Mouse (Mus musculus): ENCODE data around the gene Gm5136. TPM values are rescaled to one million over a fixed set of nuclear protein-coding genes. Genes with fewer than 3 reads are reported as not detected.

Gene Gm5136
- polyA plus RNA-seq (2015; fragmentation: Nextera tagmentation; extraction: Ambion mirVana) = not detected in 2 replicates

DNA sequence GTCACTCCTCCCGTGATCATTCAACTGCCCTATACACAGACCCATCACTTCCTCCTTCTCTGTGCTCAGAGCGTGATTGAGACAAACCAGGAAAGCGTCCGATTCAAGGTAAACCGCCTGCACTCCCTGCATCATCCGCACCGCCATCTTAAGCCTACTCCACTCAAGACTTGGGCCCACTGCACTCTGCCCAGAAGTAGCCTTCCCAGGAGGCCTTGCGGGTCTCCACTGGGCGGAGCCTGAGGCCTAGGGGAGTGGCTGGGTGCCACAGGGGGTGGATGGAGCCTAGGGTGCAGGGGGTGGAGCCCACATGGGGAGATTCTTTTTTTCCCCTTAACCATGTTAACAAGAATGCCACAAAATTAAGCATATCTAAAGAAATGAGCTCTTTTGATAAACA, at the start of gene Gm5136:
Gm5136 (minus strand) TSS at position 215 of the 400 bp plus-strand sequence.
- no peak for DNase-seq (ENCODE audit: low spot score)

DNA sequence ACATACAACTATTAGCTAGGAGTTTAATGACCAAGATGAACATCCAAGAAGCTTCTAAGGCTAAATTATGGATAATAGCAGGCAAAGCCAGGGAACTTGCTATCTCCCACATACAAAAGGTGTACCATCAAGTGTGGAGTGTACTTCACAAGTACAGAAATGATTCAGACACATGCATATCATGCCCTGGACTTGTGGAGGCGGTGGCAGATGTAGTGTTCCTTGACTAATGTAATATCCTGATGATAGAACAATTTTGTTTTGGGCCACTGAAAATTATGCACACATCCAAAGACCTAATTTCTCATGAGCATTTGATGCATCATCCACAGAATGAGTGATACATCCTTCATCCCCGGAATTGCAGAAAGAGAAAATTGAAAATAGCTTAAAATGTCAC, 43.8 kb upstream of the Gm5136 start:
- DNase-seq (ENCODE audit: low spot score) = no peak

DNA sequence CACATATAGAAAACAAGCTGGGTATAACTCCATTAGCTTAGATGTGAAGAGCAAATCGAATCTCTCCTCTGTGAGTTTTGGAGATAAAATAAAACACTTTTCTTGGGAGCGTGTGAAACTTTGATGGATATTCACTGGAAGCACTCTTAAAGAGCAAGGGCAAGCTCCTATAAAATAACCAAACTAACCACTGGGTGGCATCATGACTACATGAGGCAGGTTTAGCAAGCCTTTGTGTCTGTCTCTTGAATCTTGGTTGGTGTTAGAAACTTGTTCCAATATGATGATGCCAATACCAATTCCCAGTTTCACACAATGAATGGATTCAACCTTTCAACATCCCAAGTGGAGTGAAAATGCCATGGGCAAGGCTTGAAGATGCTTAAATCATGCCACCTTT, 34.0 kb upstream of the Gm5136 start:
- DNase-seq (ENCODE audit: low spot score) = no peak

DNA sequence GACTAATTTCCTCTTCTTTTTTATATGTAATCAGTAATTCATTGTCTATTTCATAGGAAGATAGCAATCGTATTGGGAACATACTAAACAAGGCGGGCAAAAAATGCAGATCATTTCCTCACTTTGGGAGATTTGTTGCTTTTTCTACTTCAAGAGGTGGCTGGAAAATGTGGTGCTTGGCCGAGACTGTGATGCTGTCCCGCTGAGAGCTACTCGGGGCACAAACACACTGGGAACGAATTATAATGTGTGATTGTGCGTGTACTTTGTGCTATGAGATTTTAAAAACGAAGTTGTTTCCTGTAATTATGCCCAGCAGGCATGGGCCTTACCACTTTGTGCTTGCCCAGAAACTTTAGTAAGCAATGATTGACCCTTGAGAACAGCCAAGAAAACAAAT, 29.0 kb upstream of the Gm5136 start:
- DNase-seq (ENCODE audit: low spot score) = no peak

DNA sequence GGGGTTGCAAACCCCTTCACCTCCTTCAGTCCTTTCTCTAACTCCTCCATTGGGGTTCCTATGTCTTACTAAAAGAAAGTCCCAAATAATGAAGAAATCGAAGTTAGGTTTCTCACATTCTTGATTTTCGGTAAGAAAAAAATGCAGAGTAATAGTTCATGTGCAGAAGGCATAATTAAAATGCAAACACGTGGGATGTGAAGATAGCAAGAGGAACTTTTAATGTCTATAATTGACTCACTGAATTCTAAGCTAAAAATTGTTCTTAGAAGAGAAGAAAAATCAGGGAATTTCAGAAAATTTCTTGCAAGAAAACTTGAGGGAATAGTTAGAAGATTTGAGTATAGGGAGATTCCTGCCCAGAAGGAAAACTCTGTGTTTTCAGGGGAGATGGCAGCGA, 26.4 kb upstream of the Gm5136 start:
- DNase-seq (ENCODE audit: low spot score) = no peak

DNA sequence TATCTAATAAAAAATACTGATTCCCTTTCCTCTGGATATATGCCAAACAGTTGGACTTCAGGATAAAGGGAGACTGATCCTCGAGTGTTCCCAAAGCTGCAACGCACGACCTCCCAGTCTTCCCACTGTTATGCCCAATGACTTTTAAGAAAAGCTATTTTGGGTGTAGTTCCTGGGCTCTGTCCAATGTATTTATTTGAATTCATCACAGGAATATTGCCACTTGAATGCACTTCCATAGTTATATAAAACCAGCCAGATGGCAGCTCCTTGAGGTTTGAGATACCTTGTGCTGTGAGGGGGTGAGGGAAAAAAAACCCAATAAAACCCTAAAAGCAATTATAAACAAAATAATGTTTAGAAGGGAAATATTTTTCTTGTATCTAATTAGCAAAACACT, 24.9 kb upstream of the Gm5136 start:
- DNase-seq (ENCODE audit: low spot score) = no peak

DNA sequence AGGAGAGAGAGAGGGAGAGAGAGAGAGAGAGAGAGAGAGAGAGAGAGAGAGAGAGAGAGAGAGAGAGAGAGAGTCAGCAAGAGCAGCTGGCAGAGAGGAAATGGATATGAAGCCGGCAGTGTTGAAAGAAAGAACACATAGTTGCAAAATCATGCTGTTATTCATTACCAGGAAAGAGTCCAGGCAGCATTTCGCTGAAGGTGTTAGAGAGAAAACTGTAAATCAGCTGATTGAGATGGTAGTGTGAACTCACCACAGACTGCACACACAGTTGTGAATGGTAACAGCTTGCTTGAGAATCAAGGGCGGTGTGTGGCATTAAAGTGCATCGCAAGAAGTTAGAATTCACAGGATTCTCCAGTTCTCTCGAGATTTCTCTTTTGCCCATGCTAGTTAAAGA, 10.6 kb upstream of the Gm5136 start:
- DNase-seq (ENCODE audit: low spot score) = no peak

DNA sequence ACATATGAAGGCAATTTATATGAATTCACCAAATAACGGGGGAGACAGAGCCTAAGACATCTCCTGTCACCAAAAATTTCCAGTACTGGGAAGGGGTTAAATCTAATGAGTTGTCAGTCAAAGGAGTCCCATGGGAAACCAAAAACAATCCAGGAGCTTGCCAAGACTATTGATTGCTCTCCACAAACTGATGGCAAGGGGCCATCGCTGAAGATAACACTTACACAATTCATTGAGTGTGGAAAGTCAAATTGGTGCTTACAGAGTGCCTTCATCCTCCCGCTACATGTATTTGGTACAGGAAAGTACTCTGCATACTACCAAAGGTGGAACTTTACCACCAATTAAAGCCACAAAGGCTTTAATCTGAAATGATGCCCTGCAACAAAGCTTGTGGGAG, 5.7 kb upstream of the Gm5136 start:
- DNase-seq (ENCODE audit: low spot score) = no peak

DNA sequence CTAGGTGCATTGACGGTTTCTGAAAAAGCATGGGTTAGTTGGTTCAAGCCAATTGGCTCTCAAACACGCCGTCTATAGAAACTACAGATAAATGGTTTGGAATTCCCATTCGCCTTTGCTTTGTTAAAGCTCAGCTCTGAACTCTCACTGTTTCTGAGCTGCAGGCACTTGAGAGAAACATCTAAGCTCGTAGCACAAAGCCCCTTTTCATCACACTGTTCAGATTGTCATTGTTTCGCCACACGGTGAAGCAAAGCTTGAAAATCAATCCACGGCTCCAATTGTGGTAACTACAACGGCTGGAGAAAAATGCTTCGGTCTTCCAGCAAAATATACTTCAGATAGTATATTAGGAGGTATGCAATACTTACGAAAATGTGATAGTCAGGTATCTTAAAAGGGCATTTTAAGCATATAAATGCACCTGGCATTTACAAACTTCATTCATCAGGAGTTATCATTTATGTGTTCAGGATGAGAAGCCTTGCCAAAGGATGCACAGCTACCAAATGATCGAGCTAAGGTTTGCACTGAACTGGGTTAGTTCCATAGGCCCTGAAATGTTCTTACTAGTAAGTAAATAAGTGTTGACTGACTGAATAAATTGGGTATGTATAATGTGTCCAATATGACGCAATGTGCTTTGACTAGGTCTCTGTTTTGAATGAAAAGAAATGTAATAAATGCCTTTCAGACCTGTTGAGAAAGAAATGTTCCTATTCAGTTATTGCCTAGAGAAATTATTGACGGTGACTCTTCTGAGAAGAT, 1.6 kb upstream of the Gm5136 start:
- no peak for DNase-seq (ENCODE audit: low spot score)

DNA sequence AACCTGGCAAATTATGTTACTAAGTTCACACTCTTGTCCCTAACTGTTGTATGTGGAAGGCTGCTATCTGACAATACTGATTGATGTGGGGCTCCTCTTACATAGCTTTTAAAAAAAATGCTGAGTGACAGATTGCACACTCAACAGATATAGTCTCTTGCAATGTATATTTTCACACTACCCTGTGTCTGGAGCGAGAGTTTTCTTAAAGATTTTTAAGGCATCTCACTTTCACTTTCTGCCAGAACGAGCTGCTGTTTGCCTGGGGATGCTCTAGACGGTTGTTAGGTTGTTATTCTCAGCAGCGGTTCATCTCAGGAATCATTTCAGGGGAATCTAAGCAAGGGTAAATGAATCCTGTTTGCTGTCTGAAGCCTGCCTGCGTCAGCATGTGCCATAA, 2.9 kb downstream of the Gm5136 start:
- DNase-seq (ENCODE audit: low spot score) = no peak

DNA sequence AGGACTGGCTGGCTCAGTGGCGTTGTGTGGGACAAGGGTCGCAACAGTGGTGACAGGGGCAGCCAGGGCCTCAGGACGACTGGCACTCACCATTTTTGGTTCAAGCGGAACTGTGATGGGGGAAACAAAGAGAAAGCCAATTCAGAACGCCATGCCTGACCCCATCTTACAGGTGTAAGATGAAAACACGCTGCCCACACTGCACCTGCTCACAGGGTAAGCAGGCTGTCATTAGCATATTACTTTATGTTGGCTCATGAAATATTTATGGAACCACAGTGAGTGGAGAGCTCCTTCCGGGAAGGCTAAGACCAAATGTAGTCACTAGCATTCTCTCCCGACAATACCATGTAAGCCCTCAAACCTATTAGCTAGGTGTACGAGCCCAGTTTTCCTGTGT, 9.0 kb downstream of the Gm5136 start:
- DNase-seq (ENCODE audit: low spot score) = no peak

DNA sequence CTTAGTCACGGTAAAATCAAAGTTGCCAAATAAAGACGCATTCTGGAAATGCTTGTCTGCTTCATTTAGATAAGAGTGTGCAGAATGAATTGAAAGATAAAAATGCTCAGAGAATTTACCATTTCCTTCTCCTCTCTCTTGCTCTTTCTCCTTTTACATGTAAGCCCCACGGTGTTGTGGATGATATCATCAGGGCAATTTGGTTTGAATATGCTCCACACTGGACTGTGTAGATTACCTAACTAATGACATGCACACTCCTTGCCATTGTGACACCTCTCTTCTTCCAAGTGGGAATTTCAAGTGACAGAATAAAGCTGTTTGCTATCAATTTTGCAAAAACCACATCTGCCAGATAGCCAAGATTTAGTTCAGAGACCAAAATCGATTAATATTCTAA, 13.3 kb downstream of the Gm5136 start:
- DNase-seq (ENCODE audit: low spot score) = no peak

DNA sequence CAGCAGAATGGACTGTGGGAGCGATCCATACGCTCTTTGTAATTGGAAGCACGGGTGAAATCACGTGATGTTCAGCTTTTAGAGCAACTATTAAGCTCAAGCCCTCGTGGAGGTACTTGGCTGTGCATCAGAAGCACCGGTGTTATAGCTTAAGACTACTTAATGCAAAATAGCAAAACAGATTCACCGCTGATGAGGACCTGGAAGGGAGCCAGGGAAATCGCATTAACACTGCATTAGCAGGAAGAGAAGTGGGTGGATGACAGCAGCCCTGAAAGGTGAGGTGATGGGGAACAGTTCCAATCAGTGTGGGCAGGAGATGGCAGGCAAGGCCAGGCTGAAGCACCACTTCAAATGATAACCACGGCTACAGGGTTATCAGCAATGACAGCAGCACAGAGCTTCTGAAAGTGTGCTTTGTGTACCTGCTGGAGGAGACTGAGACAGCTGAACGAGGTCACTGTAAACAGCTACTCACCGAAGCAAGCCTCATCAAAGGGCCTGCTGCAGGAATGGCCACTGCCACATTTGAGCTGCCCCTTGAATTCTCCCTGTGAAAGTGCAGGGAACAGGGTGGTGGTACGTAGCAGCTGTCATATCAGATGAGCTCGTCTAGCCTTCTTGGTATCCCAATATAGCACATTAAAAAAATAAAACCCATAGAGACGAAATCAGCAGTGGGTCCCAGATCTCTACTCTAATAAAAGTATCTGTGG, 20.1 kb downstream of the Gm5136 start:
- no peak for DNase-seq (ENCODE audit: low spot score)

DNA sequence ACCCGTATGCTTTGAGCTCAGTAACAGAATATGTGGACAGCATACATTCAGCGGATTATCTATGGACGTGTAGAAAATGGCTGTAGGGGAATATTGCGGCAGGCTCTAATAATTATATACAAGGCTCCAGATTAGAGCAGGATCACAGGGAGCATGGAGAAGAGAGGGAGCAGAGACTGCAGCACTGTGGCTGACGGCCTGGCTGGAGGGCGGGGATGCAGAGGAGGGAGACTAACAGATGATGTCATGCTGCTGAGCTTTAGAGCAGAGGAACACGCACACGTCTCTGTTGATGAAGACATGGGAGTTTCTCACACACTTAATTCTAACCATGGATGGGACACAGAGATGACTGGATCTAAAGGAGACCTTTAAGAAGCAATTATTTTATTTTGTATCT, 22.9 kb downstream of the Gm5136 start:
- no peak for DNase-seq (ENCODE audit: low spot score)

DNA sequence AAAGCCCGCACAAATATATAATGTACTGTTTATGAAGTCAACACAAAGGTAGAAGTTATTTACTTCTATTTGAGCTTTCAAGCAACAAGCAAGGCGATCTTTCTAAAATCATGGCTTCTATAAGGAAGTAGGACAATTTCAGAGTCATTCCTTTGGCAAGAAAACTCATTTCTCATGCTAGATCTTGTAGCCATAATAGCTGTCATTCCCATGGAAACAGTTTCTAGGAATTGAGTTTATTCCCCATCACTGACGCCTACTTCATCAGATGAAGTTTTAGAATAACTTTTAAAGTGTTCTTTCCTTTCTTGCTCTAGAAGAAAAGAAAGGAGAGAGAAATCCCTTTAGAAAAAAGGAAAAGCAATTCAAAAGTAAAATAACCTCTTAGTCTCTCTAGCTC, 31.0 kb downstream of the Gm5136 start:
- DNase-seq (ENCODE audit: low spot score) = no peak

DNA sequence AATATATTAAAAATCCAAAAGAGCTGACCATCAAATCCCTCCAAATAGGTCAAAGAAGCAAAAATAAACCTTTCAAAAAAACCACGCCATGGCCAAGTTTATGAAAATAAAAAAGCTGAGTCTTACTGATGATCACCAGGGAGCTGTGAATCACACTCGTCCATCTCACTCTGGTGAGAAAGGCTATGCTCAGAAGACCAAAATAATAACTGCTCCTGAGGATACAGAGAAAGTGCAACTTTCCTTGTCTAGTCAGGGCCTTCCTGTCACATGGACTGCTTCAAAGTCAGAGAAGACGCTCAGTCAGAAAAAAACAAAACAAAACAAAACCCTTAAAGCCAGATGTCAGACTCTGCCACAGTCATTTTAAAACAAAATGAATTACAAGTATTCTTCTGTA, 39.7 kb downstream of the Gm5136 start:
- no peak for DNase-seq (ENCODE audit: low spot score)

DNA sequence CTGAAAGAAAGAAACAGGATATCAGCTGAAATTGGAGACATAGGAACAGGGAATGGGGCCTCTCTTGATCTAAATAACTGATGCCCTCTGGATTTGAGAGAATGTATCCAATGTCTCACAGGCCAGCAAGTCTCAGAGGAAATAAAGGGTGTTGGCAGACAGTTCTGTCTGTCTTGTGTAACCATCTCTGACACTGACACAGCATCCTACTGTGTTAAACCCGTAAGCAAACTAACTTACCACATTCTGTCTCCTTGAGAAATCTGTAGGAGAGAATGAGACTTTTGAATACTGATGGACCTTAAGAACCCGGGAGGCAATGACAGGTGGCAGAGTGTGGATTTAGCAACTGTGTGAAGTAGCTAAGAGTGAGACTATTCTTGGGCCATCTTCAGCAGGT, 41.7 kb downstream of the Gm5136 start:
- DNase-seq (ENCODE audit: low spot score) = no peak

DNA sequence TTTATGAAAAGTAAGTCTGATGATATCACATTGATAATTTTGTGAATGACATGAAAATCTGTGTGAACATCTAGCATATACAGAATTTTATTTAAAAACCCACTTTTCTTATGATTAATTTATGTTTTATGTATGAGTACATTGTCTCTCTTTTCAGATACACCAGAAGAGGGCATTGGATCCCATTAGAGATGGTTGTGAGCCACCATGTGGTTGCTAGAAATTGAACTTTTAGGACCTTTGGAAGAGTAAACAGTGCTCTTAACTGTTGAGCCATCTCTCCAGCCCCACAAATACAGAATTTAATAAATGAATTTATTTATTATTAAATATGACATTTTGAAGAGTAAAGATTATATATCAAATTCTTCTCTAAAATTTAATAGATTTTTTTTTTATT, 42.3 kb downstream of the Gm5136 start:
- no peak for DNase-seq (ENCODE audit: low spot score)

DNA sequence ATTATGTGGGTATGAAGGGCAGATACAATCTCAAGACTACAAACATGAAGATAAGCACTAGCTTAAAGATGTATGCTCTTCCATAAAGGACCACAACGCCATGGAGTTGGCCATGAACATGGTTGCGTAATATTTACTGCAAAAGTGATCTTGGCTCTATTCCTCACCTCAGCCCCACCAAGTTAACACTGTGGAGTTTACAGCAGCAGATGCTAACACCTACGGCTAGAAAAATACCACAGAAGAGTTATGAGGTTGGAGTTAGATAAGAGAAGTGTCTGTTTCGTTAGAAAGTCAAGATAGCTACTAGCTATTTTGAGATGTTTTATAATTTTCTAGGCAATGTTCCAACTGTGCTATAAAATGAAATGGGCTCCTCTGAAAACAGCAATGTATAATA, 43.1 kb downstream of the Gm5136 start:
- no peak for DNase-seq (ENCODE audit: low spot score)

DNA sequence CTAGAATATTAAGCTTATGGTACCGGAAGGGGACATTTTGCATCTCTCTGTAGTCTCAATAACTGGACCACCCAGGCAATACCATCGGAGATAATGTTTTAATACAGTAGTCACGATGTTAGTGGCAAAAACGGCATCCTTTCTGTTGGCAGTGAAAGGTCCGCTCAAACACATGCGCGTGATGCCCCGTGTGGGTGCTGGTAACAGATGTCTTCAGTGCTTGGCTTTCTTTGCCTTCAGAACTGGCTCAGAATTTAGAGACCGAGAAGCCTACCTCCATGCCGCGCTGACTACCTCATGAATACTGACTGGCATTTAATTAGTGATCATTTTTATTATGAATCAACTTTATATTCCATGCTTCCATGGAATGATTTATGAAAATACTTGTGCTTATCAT, 44.9 kb downstream of the Gm5136 start:
- no peak for DNase-seq (ENCODE audit: low spot score)

DNA sequence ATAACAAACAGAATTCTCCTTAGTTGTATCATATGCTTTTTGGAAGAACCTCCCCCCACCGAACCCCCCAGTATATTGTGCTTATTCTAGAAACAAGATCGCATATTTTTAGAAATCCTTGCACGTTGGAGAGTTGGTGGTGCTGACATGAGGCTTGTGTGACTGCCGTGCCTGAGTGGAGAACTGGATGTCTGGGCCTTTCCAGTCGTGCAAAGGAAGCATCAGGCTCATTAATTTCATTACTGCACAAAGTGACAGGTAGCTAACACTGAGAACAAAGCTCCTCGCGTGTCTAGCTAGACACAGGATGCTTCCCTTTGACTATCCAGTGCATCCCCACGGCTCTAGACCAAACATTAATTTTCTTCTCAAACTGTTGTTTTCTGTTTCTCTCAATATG, 47.1 kb downstream of the Gm5136 start:
- DNase-seq (ENCODE audit: low spot score) = no peak

DNA sequence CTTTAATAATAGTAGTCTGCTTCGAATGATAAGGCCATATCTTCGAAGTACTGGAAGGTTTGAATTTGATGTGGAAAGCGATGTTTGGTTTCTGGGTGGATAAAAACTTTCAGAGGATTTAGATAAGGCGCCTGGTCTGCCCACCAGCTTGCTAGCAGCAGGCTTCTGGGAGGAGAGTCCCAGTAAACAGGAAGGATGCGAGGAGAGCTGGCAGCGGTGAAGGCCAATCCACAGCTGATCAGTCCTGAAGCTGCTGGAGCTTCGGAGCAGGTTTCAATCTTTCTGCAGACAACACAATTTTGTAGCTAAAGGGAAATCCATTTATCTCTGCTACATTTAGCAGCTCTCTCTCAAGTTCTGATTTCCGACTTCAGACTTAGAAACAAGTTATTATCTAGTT, 47.9 kb downstream of the Gm5136 start:
- DNase-seq (ENCODE audit: low spot score) = no peak

DNA sequence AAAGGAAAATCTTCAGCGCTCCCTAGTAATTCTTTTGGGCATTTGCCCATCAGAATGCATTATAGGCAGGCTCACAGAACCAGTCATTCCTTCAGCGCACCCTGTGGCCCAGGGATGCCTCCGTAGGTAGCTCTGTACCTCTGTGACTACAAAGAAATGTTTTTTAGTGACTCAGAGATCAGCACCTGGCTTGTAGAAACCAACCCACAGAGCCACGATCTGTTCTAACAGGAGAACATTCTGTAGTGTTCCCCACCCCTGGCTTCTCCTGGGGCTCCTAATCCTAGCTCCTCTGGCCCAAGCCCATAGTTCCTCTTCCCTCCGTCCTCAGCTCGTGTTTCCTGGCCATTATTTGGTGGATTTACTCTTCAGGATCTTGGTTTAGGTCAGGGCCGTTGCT, 50.8 kb downstream of the Gm5136 start:
- DNase-seq (ENCODE audit: low spot score) = no peak
